Mouse (Mus musculus) stomach, postnatal 0 days (tissue): Measurements from ENCODE around the gene Pcna.

ENCODE experiments used
- CTCF ChIP-seq: IDR thresholded peaks from 2 replicates; pipeline ENCODE4 v1.5.1; 2016; ENCODE audit warnings: antibody characterized with exemption, low read depth, mild to moderate bottlenecking, moderate library complexity
- EP300 ChIP-seq: optimal IDR thresholded peaks from 2 replicates; pipeline ENCODE3; 2016; ENCODE audit warnings: antibody characterized with exemption

GRCm38 (mm10) chr2:132265196-132265595 lies 12.1 kb upstream of the Pcna start:
- TF ChIP-seq CTCF (no peak), EP300 (no peak)
